Mouse (Mus musculus): ENCODE data around the gene Shank2.

- TF ChIP-seq CTCF (IDR thresholded peaks at IDR 0.05; ENCODE audit: borderline replicate concordance, extremely low read depth, insufficient read depth, insufficient read length) (no peak), POLR2A (IDR thresholded peaks at IDR 0.05; ENCODE audit: borderline replicate concordance, extremely low read depth, insufficient read depth, insufficient read length, poor library complexity, severe bottlenecking) (no peak)
Observed at GRCm38 (mm10) chr7:144408464-144409000, 406.8 kb downstream of the Shank2 start.

Measured in brain, embryonic 14.5 days (tissue).